Mouse (Mus musculus) G1E (cell line): Measurements from ENCODE around the gene Slc43a1.

Experiments used
- CTCF ChIP-seq: IDR thresholded peaks from 2 replicates; pipeline ENCODE4 v1.5.1; 2012; ENCODE audit warnings: low read depth, low read length, inconsistent platforms, mixed read lengths
- GATA1 ChIP-seq: IDR thresholded peaks from 2 replicates; pipeline ENCODE4 v1.6.1; 2012; ENCODE audit warnings: borderline replicate concordance, low read length, inconsistent platforms, mixed read lengths
- POLR2AphosphoS5 ChIP-seq: IDR thresholded peaks from 2 replicates; pipeline ENCODE4 v1.6.1; 2012; ENCODE audit warnings: low read depth, low read length, inconsistent platforms; ENCODE audit not compliant: insufficient replicate concordance
- TAL1 ChIP-seq: conservative IDR thresholded peaks from 2 replicates; pipeline ENCODE4 v1.6.1; 2012; ENCODE audit warnings: low read depth, low read length, inconsistent platforms, mixed read lengths

DNA sequence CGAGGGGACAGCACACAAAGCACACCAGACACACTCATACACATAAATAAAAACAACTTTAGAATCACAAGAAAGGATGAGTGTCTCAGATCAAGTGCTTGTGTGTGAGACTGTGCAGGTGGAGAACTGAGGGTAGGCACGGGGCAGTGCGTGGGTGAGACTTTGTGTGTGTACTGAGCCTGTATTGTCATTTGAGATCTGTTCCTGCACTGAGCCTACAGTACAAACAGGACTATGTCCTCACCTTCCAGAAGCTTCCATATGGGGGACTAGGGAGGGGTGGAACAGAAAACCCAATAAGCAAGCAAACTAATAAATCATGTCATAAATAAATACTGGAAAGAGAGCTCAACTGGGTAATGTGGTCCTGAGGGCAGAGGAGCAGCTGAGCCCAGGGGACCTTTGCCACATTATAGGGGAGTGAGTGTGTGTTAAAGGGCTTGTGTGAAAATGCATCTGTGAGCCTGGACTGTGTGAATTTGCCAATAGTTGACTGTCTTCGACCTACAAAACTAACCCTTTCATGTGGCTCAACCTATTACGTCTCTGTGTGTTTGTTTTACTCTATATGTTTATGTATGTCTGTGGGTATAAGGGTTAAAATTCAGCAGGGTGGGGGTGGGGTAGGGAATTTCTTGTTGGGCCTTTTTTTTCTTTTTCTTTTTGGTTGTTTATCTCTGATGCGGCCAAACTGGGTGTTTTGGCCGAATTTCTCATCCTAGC lies 11.9 kb downstream of the Slc43a1 start:
- TF ChIP-seq GATA1 (no peak), CTCF (no peak), POLR2AphosphoS5 (no peak), TAL1 (no peak)
